Mouse (Mus musculus) lung, embryonic 16.5 days (tissue): ENCODE results near the gene Klc4. TPM values are rescaled to one million over a fixed set of nuclear protein-coding genes. Genes with fewer than 3 reads are reported as not detected.

Experiments used
- ATAC-seq: fragments of 200-750 bp; cut with Nextera tagmentation; 2 replicates; pipeline ENCODE4 v1.8.0; 2017; ENCODE audit warnings: low read depth, mild to moderate bottlenecking, moderate library complexity
- H3K27ac ChIP-seq: fragments of 300-500 bp; sonication (generic); 2 replicates; pipeline ENCODE4 v1.5.1; 2014; ENCODE audit warnings: mild to moderate bottlenecking, control low read depth, low read length
- H3K27me3 ChIP-seq: fragments of 300-500 bp; sonication (generic); 2 replicates; pipeline ENCODE4 v1.6.1; 2014; ENCODE audit warnings: low read depth, low read length, mixed read lengths; ENCODE audit not compliant: control insufficient read depth, insufficient read depth
- H3K36me3 ChIP-seq: fragments of 300-500 bp; sonication (generic); 2 replicates; pipeline ENCODE4 v1.6.1; 2014; ENCODE audit warnings: low read length; ENCODE audit not compliant: control insufficient read depth, insufficient read depth
- H3K4me1 ChIP-seq: fragments of 300-500 bp; sonication (generic); replicated peaks from 2 replicates; pipeline ENCODE4 v1.6.1; 2014; ENCODE audit warnings: low read length, mixed read lengths; ENCODE audit not compliant: control insufficient read depth, insufficient read depth
- H3K4me2 ChIP-seq: fragments of 300-500 bp; sonication (generic); 2 replicates; pipeline ENCODE4 v1.6.1; 2014; ENCODE audit warnings: low read depth, low read length, control low read depth
- H3K4me3 ChIP-seq: fragments of 300-500 bp; sonication (generic); 2 replicates; pipeline ENCODE4 v1.5.1; 2014; ENCODE audit warnings: mild to moderate bottlenecking, low read length, control low read depth
- H3K9ac ChIP-seq: fragments of 300-500 bp; sonication (generic); 2 replicates; pipeline ENCODE4 v1.6.1; 2014; ENCODE audit warnings: low read length, control low read depth
- H3K9me3 ChIP-seq: fragments of 300-500 bp; sonication (generic); 2 replicates; pipeline ENCODE4 v1.6.1; 2016; ENCODE audit warnings: low read length; ENCODE audit not compliant: control insufficient read depth
- WGBS: fragments of 180-500 bp; shearing (Covaris S2); extraction: QIAGEN DNeasy Blood & Tissue Kit; methylation state at CpG from one replicate; pipeline ENCODE4 v1.1.7; 2014; 5-methylcytosine and 5-hydroxymethylcytosine counted together
- polyA plus RNA-seq: library from polyadenylated mRNA; unstranded; fragments of >200 nt; fragmentation: Nextera tagmentation; extraction: Ambion mirVana; gene quantifications from 2 replicates; pipeline ENCODE4 v1.2.1, GENCODE M21; 2015

The Klc4 gene
- 27.6 and 30.8 TPM in 2 replicates for polyA plus RNA-seq

DNA sequence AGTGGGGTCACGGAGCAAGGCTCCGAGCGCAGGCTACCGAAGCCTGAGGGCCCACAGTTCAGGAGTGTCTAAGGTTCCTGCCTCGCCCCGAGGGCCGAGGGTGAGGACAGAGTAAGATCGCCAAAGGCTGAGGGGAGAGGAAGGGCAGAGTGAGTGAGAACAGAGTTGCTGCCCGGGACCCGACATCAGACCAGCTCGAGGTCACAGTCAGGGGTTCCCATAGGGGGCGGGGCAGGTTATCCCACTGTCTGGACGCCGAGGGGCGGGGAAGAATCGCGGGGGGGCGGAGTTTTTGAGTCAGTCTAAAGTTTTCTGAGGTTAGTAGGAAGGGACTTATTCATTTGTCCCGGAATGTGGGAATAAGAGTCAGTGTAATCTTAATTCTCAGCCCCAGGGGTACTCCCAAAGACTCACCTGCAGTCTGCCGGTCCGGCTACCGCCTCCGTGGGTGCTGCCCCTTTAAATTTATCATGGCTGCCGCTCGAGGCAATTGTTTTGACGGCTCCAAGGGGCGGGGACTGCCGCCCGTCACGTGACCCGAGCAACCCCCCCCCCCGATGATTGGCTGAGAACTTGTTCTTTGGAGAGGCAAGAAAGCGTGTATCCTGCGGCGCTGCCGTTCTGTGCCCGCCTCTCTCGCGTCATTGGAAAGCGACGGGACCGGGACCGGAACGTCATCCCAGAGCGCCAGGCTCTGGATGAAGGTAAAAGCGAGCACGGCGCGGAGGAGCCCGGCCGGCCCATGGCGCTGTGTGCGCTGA is at the start of gene Klc4, which contains the start of gene Mrpl2:
TSS of gene Klc4 (minus strand) at position 462 of the 761 bp plus-strand sequence.
TSS of gene Mrpl2 (plus strand) at position 669 of the 761 bp plus-strand sequence.
- Histone ChIP-seq H3K4me1 (peaks cover 27% of the 10 kb centered on the region), H3K4me3 (peak within 1 kb of the TSS; percentile 92), H3K4me2 (peak within 1 kb of the TSS; percentile 94), H3K9me3 (no peaks in the 10 kb centered on the region), H3K36me3 (peaks cover 5% of the 10 kb centered on the region; the same call in 1 of the 2 replicates), H3K9ac (peak within 1 kb of the TSS; percentile 89), H3K27ac (peak within 1 kb of the TSS; percentile 82), H3K27me3 (no peaks in the 10 kb centered on the region)
- ATAC-seq: peak; percentile 75
- under 1% methylated on average over 53 of the region's 53 CpGs for WGBS

- Histone ChIP-seq H3K9me3 (no peaks in the 10 kb centered on the region), H3K36me3 (peaks cover under 1% of the 10 kb centered on the region; the same call in 1 of the 2 replicates), H3K4me2 (no peak overlapping the region), H3K4me3 (no peak overlapping the region), H3K4me1 (no peaks in the 10 kb centered on the region), H3K27ac (no peak overlapping the region), H3K9ac (no peak overlapping the region), H3K27me3 (no peaks in the 10 kb centered on the region)
- no peak for ATAC-seq
- WGBS: 56% methylated on average over 1 of the region's 1 CpGs
Measured at GRCm38 (mm10) chr17:46694517-46695063, 48.8 kb upstream of the Klc4 start.

GRCm38 (mm10) chr17:46691390-46691789 is 45.6 kb upstream of the Klc4 start:
- Histone ChIP-seq H3K4me3 (no peak overlapping the region), H3K9me3 (no peaks in the 10 kb centered on the region), H3K9ac (no peak overlapping the region), H3K27ac (no peak overlapping the region), H3K36me3 (peaks cover 8% of the 10 kb centered on the region; the same call in 1 of the 2 replicates), H3K27me3 (no peaks in the 10 kb centered on the region), H3K4me1 (no peaks in the 10 kb centered on the region), H3K4me2 (no peak overlapping the region)
- ATAC-seq: no peak
- WGBS: 78% methylated on average over 2 of the region's 2 CpGs

DNA sequence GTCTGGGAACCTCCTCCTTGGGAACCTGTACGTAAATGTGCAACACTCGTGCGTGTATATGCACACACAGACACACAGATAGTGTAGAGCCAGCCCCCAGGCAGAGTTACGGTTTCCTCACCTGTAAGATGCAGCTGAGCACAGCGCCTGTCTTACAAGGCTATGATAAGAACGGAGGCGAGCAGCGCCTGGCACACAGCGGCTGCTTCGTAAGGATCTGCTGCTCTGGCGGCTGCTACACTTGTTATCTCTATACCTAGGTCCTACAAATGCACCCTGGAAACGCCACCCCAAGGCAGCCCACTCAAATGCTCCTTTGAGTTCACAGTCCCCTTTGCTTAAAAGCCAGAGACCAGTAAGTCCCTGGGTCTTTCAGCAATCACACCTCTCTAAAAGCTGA is 44.8 kb upstream of the Klc4 start:
- H3K27me3 ChIP-seq: no peaks in the 10 kb centered on the region
- ATAC-seq: no peak
- peaks cover 13% of the 10 kb centered on the region; the same call in 1 of the 2 replicates for H3K36me3 ChIP-seq
- 82% methylated on average over 12 of the region's 12 CpGs for WGBS
- H3K9ac ChIP-seq: no peak overlapping the region
- no peak overlapping the region for H3K4me3 ChIP-seq
- H3K27ac ChIP-seq: no peak overlapping the region
- H3K9me3 ChIP-seq: no peaks in the 10 kb centered on the region
- H3K4me1 ChIP-seq: no peaks in the 10 kb centered on the region
- H3K4me2 ChIP-seq: no peak overlapping the region

- H3K4me1 ChIP-seq: peaks cover 7% of the 10 kb centered on the region
- ATAC-seq: no peak
- H3K4me2 ChIP-seq: no peak overlapping the region
- H3K9me3 ChIP-seq: no peaks in the 10 kb centered on the region
- peaks cover 40% of the 10 kb centered on the region for H3K36me3 ChIP-seq
- no peak overlapping the region for H3K9ac ChIP-seq
- 90% methylated on average over 6 of the region's 6 CpGs for WGBS
- no peak overlapping the region for H3K27ac ChIP-seq
- H3K27me3 ChIP-seq: no peaks in the 10 kb centered on the region
- no peak overlapping the region for H3K4me3 ChIP-seq
Measured at GRCm38 (mm10) chr17:46685913-46686312, 40.1 kb upstream of the Klc4 start.

DNA sequence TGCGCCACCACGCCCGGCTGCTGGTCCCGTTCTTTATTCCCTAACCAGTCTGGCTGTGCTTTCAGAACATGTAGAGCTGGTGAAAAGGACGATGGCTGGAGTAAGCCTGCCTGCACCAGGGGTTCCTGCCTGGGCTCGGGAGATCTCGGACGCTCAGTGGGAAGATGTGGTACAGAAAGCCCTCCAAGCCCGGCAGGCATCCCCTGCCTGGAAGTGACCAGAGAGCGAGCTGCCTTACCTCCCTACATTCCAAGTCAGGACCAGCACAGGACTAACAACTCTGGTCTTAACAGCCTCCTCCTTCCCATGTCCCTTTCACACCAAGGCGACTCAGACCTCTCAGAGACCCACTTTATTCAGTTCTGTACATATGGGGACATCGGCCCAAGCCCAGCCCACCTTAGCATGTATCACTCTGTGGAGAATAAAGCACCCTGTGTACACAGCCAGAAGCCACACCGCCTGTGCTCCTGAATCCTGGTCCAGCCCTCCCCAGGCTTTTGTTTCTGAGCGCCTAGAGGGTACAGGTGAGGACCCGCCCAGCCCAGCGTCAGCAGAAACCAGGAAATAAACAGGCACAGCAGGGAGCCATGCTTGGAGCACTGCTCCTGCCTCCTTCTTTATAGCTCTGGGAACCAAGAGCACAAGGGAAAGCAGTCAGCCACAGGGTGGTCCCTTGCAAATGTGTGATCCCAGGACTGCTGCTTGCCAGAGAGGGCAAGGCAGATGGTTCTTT is 37.0 kb upstream of the Klc4 start:
- Histone ChIP-seq H3K36me3 (peaks cover 40% of the 10 kb centered on the region), H3K27me3 (no peaks in the 10 kb centered on the region), H3K4me2 (no peak overlapping the region), H3K4me1 (peaks cover 21% of the 10 kb centered on the region), H3K9me3 (no peaks in the 10 kb centered on the region), H3K27ac (no peak overlapping the region), H3K9ac (no peak overlapping the region), H3K4me3 (no peak overlapping the region)
- 82% methylated on average over 16 of the region's 16 CpGs for WGBS
- ATAC-seq: no peak

DNA sequence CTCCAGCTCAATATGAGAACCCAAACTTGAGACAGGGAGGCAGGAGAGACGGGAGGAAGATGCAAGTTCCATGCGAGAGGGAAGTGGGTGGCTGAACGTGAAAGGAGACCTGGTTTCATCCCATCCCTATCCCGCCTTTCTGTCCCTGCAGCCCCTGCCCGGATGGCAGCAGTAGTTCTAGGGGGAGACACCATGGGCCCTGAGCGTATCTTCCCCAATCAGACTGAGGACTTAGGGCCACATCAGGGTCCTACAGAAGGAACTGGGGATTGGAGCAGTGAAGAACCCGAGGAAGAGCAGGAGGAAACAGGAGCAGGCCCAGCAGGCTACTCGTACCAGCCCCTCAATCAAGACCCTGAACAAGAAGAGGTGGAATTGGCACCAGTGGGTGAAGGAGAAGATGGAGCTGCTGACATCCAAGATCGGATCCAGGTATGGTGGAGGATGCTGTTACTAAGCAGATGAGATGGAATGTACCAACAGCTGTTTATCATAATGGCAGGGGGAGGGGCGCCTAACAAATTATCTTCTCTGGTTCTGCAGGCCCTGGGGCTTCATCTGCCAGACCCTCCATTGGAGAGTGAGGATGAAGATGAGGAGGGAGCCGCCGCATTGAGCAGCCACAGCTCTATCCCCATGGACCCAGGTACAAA is 35.8 kb upstream of the Klc4 start:
- no peaks in the 10 kb centered on the region for H3K27me3 ChIP-seq
- H3K9me3 ChIP-seq: no peaks in the 10 kb centered on the region
- peak overlapping the region; percentile 88 for H3K4me2 ChIP-seq
- whole genome bisulfite sequencing: 22% methylated on average over 12 of the region's 12 CpGs
- ATAC-seq: no peak
- H3K36me3 ChIP-seq: peaks cover 42% of the 10 kb centered on the region
- H3K4me3 ChIP-seq: peak overlapping the region; percentile 71
- H3K9ac ChIP-seq: peak overlapping the region; percentile 73
- peaks cover 21% of the 10 kb centered on the region for H3K4me1 ChIP-seq
- peak overlapping the region; percentile 62; the same call in 1 of the 2 replicates for H3K27ac ChIP-seq

DNA sequence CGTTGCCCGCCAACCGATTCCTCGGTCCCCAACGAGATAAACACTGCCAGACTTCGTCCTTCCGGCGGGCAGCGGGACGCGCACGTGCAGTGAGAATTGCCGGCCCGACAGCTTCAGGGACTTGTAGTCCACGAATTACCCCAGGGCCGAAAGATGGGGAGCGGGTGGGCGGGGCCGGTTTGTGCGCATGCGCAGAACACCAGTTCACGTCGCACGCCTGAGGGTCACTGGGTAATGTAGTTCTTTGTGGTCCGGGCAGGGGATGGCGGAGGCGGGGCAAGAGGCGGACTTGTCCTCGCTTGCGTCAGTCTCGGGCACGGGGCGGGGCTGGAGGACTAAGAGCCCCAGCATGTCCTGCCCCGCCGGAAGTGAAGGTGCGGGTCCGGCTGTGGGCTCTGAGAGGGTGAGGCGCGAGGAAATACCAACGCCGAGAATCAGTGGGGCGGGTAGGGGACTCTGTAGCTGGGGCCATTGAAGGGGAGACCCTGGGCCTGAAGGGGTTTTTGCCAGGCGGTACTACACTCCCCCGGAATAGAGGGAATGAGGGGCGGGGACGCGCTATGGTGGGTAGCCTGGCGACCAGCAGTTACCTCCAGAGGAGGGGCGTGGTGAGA is 35.0 kb upstream of the Klc4 start, which contains the start of gene Klhdc3:
TSS of gene Klhdc3 (minus strand) at position 155 of the 614 bp plus-strand sequence.
- Histone ChIP-seq H3K36me3 (peaks cover 44% of the 10 kb centered on the region), H3K27ac (peak within 1 kb of the TSS; percentile 88), H3K4me2 (peak within 1 kb of the TSS; percentile 88), H3K4me3 (peak within 1 kb of the TSS; percentile 71), H3K4me1 (peaks cover 21% of the 10 kb centered on the region), H3K9me3 (no peaks in the 10 kb centered on the region), H3K9ac (peak within 1 kb of the TSS; percentile 74), H3K27me3 (no peaks in the 10 kb centered on the region)
- WGBS: under 1% methylated on average over 49 of the region's 49 CpGs
- peak; percentile 99 for ATAC-seq
